Mouse (Mus musculus) neural tube, embryonic 10.5 days (tissue): ENCODE data around the gene Pdzrn3.

Experiments used
- DNase-seq: peaks from one replicate; pipeline ENCODE4 v3.0.0-alpha.2; 2017; ENCODE audit warnings: low spot score; ENCODE audit errors: extremely low spot score

Gene Pdzrn3

DNA sequence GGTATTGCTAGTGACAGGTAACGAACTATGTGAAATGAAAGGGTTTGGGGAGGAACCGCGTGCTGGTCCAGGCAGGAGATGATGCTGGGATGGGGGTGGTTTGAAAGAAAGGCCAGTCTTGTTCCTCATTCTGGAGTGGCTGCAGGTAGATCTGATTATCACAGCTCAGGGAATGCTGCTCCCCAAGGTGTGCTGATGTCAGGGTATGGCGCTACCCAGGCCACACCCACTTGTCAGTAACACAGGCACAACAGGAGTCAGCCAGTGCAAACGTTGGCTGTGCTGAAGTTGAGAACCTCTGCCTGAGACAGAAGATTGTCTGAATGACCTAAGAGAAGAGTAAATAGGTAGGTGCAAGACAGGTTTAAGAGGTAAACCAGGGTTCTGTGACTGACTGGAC, 4.7 kb downstream of the Pdzrn3 start:
- no peak for DNase-seq

DNA sequence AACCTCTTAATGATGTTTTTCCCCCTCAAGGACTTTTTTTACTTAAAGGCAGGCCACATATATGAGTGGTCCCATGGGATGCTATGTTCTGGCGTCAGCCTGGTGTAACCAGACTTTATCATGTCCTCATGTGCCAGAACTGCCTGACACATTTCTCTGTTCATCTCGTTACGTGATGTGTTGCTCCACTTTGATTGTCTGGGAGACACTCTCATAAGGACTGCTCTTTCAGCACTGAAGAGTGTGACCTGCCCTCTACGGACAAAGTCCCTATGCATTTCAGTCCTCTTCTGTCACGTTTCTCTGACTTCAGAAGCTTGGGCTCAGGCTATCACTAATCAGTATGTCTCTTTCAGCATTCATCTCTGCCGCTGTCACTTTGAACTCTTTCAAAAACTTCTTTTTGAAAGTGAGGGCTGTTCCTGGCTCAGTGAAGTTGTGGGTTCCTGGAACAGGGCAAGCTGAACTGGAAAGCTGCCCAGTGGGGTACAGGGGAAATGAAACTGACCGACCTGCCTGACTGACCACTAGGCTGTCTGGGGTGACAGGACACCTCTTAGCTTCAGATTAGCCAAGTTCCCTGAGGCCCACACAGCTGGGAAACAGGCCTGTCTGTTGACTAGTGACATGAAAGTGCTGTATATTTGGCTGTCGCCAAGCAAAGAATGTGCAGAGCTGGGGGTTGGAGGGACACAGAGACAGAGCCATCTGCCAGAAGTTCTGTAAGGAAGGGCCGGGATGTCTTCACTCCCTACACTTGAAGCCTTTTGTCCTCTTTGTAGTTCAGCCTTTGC, 10.7 kb downstream of the Pdzrn3 start:
- DNase-seq = no peak

- no peak for DNase-seq
These were observed 11.9 kb downstream of the Pdzrn3 start for GRCm38 (mm10) chr6:101365795-101366194.

DNA sequence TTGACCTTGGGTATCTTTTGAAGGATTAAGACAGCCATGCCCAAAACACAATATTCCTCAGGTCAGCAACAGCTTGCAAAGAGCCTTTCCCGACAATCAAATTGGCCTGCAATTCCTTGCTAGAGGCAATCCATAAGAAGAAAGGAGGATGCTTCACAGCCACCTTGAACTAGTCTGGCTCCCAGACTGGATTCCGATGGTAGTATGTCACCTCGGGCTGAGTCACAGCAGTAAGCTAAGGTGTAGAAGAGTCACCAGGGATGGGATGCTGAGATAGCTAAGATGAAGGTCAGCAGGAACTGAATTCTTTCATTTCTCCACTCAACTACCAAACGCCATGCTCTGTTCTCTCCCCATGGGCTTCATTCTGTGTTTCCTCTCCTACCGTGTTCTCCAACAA, 13.8 kb downstream of the Pdzrn3 start:
- no peak for DNase-seq

DNA sequence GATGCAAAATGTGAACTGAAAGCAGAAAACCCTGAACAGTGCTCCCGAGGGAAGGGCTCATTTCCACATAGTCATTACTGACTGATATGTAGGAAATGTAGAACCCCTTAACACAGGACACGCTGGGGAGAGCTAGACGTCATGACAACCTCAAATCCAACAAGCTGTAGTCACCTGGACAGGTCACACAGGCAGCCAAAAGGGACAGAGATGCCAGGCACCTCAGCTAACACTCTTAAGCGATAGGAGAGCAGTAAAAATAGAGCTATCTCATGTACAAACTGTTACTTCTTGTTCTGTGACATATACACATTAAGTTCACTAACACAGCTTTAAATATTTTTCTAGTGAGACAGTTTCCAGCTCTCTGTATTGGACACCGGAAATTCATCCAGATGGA, 15.0 kb downstream of the Pdzrn3 start:
- no peak for DNase-seq

DNA sequence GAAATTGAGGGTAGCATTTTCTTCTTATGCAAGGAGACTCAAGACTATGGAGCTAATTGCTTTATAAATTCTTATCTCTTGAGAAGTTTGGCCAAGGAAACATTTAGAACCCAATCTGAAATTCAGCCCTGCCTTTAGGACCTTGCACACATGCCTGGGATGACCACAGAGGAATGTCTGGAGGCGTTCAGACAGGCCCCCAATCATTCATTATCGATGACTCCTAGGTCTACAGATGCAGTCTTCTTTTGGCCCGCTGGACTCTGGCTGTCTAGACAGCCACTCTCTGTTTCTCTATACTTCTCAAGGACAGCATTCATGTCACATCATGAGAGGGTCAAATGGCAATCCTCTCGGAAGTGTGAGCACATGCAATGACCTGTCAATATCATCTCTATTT, 15.4 kb downstream of the Pdzrn3 start:
- no peak for DNase-seq

DNA sequence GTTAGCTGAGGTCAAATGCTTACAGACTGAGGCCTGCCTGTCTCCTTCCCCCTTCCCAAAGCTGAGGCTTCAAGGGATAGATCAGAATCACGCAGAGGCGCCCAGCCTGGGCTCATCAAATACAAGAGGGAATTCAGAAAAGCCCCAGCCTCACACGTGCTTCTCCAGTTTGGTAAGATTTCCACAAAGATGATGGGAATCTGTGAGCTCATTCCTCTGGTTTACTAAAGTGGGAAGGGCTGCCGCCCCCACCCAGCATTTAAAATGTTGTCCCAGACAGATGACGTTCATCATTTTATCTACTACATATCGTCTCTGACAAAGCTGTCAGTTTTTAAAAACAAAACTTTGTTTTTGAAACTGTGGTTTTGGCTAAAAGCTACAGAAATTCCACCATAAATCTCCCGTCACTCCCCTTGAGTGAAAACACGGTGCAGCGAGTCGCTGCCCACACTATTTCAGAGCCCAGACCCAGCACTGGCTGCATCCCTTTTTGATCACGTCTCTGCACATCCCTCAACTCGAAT, 17.4 kb downstream of the Pdzrn3 start:
- DNase-seq = no peak

- no peak for DNase-seq
These were observed 18.1 kb downstream of the Pdzrn3 start for GRCm38 (mm10) chr6:101359646-101360045.

DNA sequence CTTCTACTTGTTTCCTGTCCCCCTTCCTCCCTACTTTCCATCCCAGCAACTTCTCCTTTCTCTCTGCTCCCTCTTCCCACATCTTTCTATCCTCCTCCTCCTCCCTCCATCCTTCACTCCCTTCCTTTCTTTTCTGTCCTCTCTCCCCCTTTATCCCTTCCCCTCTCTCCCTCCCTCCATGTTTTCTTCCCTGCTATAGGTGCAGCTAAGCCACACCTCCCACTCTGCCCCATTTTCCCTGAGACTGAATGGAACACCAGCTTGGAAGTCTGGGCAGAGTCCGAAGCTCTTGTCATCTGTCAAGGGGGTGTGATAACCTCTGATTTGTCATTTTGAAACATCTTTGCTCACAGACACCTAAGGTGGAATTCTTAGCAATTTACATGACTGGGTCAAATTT, 22.8 kb downstream of the Pdzrn3 start:
- DNase-seq = no peak

GRCm38 (mm10) chr6:101354230-101354881, 23.3 kb downstream of the Pdzrn3 start:
- DNase-seq = no peak

GRCm38 (mm10) chr6:101353701-101354100, 24.0 kb downstream of the Pdzrn3 start:
- DNase-seq = no peak

DNA sequence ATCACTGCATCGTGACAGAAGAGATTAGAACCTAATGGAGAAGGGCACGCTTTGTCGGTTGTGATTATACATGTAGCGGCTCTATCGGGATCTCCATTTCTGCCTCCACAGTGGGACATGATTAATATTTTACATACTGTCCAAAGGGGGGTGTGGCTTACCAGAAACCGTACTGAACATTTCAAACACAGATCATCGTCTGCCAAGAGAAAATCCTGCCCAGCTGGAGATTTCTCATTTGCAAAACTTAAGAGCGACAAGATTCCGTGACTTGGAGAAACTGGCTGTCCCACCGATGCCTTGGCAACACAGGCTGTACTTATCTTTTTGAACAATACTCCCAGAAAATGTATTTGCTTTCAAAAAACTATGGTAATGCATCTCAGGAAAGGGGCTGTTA, 25.1 kb downstream of the Pdzrn3 start:
- DNase-seq = no peak

DNA sequence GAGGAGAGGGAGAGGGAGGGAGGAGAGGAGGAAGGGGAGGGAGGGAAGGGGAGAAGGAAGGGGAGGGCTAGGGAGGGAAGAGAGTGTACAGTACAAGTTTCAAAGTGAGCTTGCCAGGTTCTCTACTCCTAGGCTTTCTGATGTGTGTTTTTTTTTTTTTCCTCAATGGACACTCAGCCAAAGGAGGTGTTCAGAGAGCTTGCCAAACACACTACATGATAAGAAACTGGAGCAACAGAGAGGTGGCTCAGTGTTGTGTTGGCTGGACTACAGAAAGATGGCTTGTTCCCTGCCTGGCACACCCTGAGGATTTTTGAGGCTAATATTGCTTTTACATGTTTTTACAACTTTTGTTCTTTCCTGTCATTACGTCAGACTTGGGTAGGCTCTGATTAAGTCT, 26.6 kb downstream of the Pdzrn3 start:
- DNase-seq = no peak

GRCm38 (mm10) chr6:101350414-101350973, 27.2 kb downstream of the Pdzrn3 start:
- DNase-seq = no peak

DNA sequence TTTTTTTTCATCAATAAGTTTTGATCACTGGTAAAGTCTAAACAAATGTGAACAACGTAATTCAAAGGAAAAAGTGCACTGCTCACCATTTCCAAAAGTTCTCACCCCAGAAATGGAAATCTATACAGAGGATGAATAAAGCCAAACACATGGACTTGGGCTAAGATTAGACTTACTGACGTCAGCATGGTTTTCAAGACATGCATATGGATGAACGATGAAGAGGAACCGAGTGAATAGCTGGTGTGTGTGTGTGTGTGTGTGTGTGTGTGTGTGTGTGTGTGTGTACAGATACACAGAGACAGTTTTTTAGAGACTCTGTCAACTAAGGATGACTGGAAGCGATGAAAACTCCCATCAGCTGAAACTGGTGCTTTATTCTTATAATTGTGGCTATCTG, 29.2 kb downstream of the Pdzrn3 start:
- DNase-seq = no peak

GRCm38 (mm10) chr6:101340051-101340450, 37.6 kb downstream of the Pdzrn3 start:
- no peak for DNase-seq

DNA sequence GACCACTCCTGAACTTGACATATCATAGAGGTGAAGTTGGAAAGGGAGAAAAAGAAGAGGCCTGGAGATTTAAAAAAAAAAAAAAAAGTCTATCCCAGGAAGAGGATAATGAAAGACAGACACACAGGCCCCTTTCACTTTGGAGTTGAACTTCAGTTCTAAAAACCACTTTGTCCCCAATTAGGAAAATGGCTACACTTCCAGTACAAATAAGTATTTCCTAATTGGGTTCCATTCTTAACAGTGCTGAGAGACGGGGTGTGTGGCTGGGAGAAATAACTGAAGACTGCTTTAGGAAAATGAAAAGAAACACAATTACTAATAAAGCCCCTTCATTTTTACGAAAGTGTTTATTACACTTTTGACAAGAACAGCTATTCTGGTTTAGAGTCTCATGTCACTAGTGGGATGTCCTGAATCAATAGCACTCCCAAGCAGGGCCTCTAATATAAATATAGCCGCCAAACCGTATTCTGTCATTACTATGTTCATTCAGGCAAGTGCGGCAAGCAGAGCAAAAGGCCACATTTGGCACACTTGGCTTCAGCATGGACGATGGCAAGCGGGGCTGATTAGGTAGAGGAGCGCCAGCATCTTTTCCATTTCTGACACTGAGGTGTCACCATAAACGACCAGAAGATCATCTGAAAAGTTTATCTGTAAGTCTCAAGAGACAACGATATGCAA, 39.7 kb downstream of the Pdzrn3 start:
- no peak for DNase-seq

DNA sequence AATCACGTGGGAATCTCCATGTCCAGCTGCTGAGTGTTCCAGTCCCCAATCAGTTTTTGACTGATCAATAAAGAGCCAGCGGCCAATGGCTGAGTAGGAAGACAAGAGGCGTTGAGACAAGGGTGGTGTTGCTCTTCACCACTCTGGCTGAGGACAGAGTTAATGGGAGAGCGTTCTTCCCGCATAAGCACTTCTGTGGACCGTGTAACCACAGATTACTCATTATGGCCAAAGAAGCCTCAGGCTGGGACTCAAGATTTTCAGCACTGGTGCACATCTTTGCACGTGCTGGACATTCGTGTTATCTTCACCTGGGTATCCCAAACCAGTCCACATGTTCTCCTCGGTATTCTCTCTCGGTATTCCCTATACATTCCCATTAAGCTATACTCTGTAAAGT, 41.0 kb downstream of the Pdzrn3 start:
- DNase-seq = no peak

GRCm38 (mm10) chr6:101335744-101336143, 42.0 kb downstream of the Pdzrn3 start:
- DNase-seq = no peak

GRCm38 (mm10) chr6:101334495-101334894, 43.2 kb downstream of the Pdzrn3 start:
- DNase-seq = no peak

GRCm38 (mm10) chr6:101330392-101330791, 47.3 kb downstream of the Pdzrn3 start:
- DNase-seq = peak; percentile 44

- no peak for DNase-seq
These were observed 48.2 kb downstream of the Pdzrn3 start for GRCm38 (mm10) chr6:101329499-101329898.
